Comparison of ENCODE assay signal across 7 mouse cellular contexts in genomic region chr6:146270776-146271533, GRCm38 (mm10).
DNase-seq lines count a peak whose midpoint lies in the region; ATAC-seq lines count a peak whose summit lies in the region.

No protein-coding gene starts in this region.

- H3K4me3 ChIP-seq in intestine, embryonic 15.5 days (replicated peaks): no peak overlapping the region

- H3K36me3 ChIP-seq in intestine, embryonic 15.5 days: no peaks in the 10 kb centered on the region

- no peak overlapping the region for H3K27ac ChIP-seq in intestine, embryonic 15.5 days

- H3K4me2 ChIP-seq in intestine, embryonic 15.5 days (replicated peaks): no peak overlapping the region

- H3K9ac ChIP-seq in intestine, embryonic 15.5 days: no peak overlapping the region

- H3K9me3 ChIP-seq in intestine, embryonic 15.5 days: no peaks in the 10 kb centered on the region

- ATAC-seq in intestine, embryonic 15.5 days: peak; percentile 96
- peak; percentile 100 for ATAC-seq in megakaryocyte-erythroid progenitor cell, adult 5-6 weeks (replicated peaks; ENCODE audit: low FRiP score, low TSS enrichment, poor library complexity, severe bottlenecking)

- H3K27me3 ChIP-seq in intestine, embryonic 15.5 days (replicated peaks): no peaks in the 10 kb centered on the region

- intact Hi-C loops in left cerebral cortex, postnatal 10 days (cut with DNase I): loop anchor here (5.0 to 10.0 kb wide), 2 partner anchors 409 to 906 kb away; no protein-coding TSS in a partner anchor

- DNase-seq in Muller cell, postnatal 12 days (ENCODE audit: inconsistent ontology term): peak; percentile 85
- DNase-seq in c-Kit-positive CD71-positive TER-119-positive erythroid progenitor cells, embryonic 14.5 days (ENCODE audit: low spot score): peak; percentile 37
- DNase-seq in gastrocnemius, adult 8-10 months (ENCODE audit: low spot score in 2 of 2): peak; percentile 82 to 91
- peak; percentile 30 to 79 for DNase-seq in left cerebral cortex, postnatal 10 days (ENCODE audit: extremely low spot score in 1 of 2, low spot score in 2 of 2)
- peak; percentile 16 for DNase-seq in right cerebral cortex, postnatal 4 days

- WGBS in intestine, embryonic 15.5 days: 52% methylated on average over 12 of the region's 12 CpGs

- peaks cover 3% of the 10 kb centered on the region; the same call in 1 of the 2 replicates for H3K4me1 ChIP-seq in intestine, embryonic 15.5 days (replicated peaks)

Comparison
In these comparisons a context has a peak if more than half of its experiments do, and no peak if none do; other contexts are left out.
1. DNase-seq: peak in every context shown above with its lines; median percentile 86 in gastrocnemius, adult 8-10 months; 85 in Muller cell, postnatal 12 days; 54 in left cerebral cortex, postnatal 10 days; 37 in c-Kit-positive CD71-positive TER-119-positive erythroid progenitor cells, embryonic 14.5 days; 16 in right cerebral cortex, postnatal 4 days.